Mouse (Mus musculus) adrenal gland, adult (tissue): Measurements from ENCODE around the gene Tead3.

Experiments
- DNase-seq, 2 experiments: peaks; one replicate each; pipeline ENCODE4 v3.0.0; 2022 to 2023; ENCODE audit warnings: low spot score in 1 of 2; ENCODE audit not compliant: inconsistent age in 2 of 2

Tead3 gene

GRCm38 (mm10) chr17:28350466-28351352 lies at the start of gene Tead3:
TSS of gene Tead3 (minus strand) at chr17:28350817.
- DNase-seq, result peak; percentile 81 to 92

- no peak for DNase-seq
These were observed 44.4 kb upstream of the Tead3 start for GRCm38 (mm10) chr17:28394994-28395393.

DNA sequence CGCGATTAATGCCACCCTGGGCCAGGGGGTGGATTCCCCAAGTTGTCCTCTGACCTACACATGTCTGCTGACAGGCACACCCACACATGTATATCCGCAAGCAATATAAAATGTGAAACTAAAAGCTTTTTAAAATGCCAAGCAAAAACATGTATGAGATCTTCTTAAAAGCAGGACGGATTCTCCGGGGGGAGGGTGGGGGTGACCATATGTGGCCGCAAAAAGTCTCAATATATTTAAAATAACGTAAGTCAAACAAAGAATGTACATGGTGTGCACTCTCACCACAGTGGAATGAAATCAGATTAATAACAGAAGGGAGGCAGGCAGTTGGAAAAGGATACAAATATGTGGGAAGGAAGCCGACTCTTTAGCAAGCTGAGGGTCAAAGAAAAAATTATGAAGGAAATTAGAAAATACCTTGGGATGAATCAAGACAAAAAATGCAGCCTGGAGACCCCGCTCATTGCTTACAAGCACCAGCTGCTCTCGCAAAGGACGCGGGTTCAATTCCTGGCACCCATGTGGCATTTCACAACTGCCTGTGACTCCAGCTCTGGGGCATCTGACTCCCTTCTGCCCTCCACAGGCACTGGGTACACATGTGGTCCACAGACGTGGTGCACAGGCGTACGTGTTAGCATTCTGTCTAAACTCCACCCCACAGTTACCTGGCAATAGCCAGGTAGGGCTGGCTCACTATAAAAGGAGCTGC lies 43.6 kb upstream of the Tead3 start:
- DNase-seq, result peak in 1 of 2 experiments; percentile 32

- no peak for DNase-seq
These were observed 41.2 kb upstream of the Tead3 start for GRCm38 (mm10) chr17:28391568-28392432.

- no peak for DNase-seq
These were observed 37.9 kb upstream of the Tead3 start for GRCm38 (mm10) chr17:28388534-28388933.

- peak; percentile 87 to 93 for DNase-seq
These were observed 35.7 kb upstream of the Tead3 start for GRCm38 (mm10) chr17:28386150-28386905.

GRCm38 (mm10) chr17:28384298-28384697 lies 33.7 kb upstream of the Tead3 start:
- peak; percentile 37 to 69 for DNase-seq

DNA sequence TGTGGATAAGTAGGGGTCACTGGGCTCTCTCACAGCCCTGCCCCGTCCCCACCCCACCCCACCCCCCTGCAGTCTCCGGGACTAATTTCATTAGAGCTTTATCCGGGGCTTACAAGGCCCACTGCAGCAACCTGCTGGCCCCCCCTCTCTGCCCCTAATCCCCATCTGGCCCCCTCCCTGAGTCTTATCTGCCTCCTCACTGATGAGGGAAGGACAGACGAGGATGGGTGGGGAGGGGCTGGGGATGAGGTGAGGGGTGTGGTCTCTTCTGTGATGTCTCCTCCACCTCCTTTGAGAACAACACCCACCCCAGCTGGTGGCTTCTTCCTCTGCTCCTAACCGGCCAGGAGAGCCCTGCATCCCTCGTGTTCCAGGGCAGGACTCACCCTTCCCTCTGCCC lies 29.6 kb upstream of the Tead3 start:
- no peak for DNase-seq

- peak; percentile 28 to 43 for DNase-seq
These were observed 25.0 kb upstream of the Tead3 start for GRCm38 (mm10) chr17:28375592-28376061.

DNA sequence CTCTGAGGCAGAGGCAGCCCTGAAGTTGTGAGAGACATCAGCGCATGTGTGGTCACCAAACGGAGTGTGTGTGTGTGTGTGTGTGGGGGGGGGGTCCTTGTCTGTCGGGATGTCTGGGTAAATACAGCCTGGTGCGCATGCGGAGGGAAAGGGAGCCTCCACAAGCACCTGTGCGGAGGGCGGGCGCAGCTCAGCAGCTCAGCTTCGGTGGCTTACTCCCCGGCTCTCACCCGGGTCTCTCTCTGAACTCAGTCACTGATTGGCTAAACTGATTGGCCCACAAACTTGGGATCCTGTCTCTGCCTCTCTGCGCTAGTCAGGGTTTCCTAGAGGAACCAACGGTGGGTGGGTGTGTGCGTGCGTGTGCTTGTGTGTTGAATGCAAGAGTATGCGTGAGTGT lies 23.9 kb upstream of the Tead3 start:
- DNase-seq, result no peak

- DNase-seq, result peak; percentile 67 to 84
These were observed 23.2 kb upstream of the Tead3 start for GRCm38 (mm10) chr17:28373821-28374220.

DNA sequence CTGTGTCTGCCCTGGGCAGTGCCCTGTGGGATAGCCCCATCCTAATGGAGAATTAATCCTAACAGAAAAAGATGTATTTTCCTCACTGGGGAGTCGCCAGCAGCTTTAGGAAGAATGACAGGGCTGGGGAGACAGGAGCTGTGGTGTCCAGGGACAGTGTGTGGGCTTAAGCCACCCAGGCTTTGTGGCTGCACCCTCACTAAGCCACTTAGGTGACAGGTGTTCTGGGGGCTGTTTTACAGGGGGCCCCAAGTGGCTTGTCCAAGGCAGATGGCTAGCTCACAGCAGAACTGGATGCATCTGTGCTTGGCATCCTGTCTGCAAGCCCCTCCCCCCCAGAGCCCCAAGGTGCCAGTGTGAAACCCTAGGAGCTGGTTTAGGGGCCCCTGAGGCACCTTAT lies 21.3 kb upstream of the Tead3 start:
- DNase-seq, result no peak

- DNase-seq, result peak; percentile 78 to 92
These were observed 20.7 kb upstream of the Tead3 start for GRCm38 (mm10) chr17:28371286-28371685.

GRCm38 (mm10) chr17:28369056-28369455 lies 18.4 kb upstream of the Tead3 start:
- no peak for DNase-seq

- DNase-seq, result peak; percentile 77 to 91
These were observed 17.8 kb upstream of the Tead3 start for GRCm38 (mm10) chr17:28368449-28368848.

DNA sequence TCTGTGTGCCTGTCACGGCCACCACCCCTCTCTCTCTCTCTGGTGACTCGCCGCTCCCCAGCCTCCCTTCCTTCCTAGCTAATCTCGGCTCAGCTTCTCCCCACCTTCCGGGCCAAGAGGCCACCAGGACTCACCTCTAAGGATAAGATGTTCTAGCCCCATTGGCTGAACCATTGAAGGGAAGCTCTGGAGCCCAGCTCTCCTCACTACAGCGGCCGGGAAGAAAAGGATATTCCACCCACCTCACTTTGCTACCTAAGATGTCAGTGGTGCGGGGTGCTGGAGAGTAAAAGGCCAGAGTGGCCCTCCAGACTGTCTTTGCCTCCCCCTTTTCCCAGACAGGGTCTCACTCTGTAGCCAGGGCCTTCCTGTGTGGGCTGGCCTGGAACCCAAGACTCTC lies 14.5 kb upstream of the Tead3 start, which contains the start of gene Tulp1:
Tulp1 (minus strand) TSS at position 101 of the 400 bp plus-strand sequence.
- no peak for DNase-seq

DNA sequence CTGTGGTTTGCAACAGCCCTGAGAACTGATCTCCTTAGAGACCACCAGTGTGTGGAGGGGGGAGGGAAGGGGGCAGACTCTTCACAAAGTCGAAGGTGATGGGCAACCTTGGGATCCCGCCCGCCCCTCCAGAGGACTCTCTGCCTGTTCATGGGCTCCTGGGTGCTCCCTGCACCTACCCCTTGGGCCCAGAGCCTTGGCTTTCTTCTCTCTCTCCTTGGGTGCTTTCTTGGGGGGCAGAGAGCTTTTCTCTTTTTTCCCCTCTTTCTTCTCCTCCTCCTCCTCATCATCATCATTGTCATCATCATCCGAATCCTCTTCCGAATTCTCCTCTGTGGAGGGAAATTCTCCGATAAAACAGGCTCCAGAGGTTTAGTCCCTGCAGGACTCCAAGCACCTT lies 12.9 kb upstream of the Tead3 start:
- DNase-seq, result no peak

- no peak for DNase-seq
These were observed 12.2 kb upstream of the Tead3 start for GRCm38 (mm10) chr17:28362653-28363292.

DNA sequence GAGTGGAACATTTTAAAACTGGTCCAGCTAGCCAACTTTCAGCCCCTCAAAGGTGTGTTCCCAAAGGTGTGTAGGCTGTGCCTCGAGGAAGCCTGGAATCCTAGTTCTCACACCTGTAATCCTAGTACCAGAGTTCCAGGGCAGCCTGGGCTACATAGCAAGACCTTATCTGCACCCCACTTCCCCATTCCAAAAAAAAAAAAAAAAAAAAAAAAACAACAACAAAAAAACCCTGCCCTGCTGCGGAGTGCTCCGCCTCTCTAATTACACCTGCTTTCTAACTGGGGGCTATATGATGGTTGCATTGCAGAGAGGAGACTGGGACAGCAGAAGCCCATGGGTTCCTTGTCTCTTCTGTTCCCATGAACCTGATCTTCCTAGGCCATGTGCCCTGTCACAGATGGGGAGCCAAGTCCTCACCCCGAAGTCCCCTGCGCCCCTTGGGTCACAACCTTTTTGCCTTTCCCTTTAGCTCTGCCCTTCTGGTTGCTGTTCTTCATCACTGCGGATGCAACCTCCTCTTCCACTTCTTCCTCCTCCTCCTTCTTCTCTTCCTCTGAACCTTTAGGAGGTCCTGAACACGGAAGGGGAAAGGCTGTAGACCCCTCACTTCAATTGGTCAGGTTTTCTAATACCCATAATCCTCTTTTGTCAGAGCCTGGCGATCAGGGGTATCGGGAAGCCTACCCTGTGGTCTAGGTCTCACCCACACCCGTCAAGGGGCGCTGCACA lies 11.5 kb upstream of the Tead3 start:
- DNase-seq, result no peak
